Mouse (Mus musculus) adrenal gland (tissue): ENCODE measurements at regions not wholly inside any gene's neighbourhood (a gene's known extent, or its start where the extent isn't known, plus 50 kb on each side); places are given as distances from the start of the nearest gene placed in this dataset.

Source experiments
- intact Hi-C: fragments of 180-260 bp; cut with DNase I; formaldehyde crosslinking; loops from one replicate; pipeline ENCODE4 v1.15.1; 2025
- microRNA-seq, 2 experiments: library from miRNA; unstranded; fragments of <30 nt; microRNA quantifications; one replicate each; pipeline ENCODE4; 2019

- intact Hi-C loops = no loop called here
These were observed 91.0 kb upstream of the Zfhx3 start for GRCm38 (mm10) chr8:107851236-107852043.

GRCm38 (mm10) chr8:107859770-107860169 lies 82.7 kb upstream of the Zfhx3 start:
- intact Hi-C loops = no loop called here

GRCm38 (mm10) chr8:107860251-107860650 lies 82.2 kb upstream of the Zfhx3 start:
- intact Hi-C loops = no loop called here

GRCm38 (mm10) chr8:107864802-107865651 lies 77.4 kb upstream of the Zfhx3 start:
- intact Hi-C loops = no loop called here

DNA sequence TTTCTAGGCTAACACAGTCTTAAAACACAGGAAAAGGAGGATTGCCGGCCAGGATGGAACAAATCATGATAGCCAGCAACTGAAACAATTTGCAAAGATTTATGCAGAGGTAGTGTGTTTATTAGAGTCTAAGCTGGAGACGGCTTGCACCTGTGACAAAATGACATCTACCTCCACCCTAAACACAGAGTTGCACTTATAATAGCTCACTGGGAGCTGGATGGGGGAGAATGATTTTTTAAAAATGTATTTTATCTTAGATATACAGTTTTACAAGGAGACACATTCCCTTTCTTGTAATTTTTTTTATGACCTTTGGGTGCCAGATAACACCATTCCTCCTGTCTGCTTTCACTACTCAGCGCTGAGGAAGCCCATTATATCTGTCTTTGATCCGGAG lies 76.7 kb upstream of the Zfhx3 start:
- intact Hi-C loops = no loop called here

DNA sequence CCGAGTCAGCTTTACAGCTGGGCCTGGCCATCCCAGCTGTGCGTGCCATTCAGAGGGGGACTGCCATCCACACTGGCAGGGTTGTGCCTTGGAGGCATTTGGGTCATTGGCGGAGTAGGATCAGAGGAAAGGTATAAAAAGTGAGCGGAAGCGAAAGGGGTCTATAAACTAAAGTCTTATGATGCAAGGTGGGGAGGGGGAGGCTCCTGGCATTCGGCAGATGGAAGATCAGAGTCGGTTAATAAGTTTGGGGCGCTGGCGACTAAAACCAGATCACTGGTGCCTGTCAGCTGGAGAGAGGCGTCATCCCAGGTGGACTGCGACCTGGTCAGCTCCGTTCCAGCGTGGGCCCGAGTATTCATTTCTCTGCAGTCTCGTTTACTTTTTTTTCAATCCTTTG lies 70.7 kb upstream of the Zfhx3 start:
- intact Hi-C loops = no loop called here

DNA sequence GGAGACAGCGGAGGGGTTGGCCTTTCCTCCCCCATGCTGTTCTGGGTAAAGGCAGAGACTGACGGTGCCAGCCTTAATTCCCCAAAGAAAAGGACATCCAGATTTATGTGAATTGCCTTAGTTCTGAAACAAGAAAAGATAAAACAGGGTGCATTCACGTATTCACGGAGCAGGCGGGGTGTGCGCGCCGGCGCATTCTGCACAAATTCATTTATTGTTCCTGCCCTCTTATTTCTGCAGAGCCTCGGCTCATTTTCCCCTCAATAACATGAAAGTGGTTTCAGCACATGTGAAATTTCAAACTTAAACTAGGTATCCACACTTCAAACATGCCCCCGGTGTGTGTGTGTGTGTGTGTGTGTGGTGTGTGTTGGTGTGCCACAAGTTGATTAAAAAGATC lies 70.3 kb upstream of the Zfhx3 start:
- intact Hi-C loops = no loop called here

- intact Hi-C loops = no loop called here
These were observed 66.0 kb upstream of the Zfhx3 start for GRCm38 (mm10) chr8:107876455-107876854.

DNA sequence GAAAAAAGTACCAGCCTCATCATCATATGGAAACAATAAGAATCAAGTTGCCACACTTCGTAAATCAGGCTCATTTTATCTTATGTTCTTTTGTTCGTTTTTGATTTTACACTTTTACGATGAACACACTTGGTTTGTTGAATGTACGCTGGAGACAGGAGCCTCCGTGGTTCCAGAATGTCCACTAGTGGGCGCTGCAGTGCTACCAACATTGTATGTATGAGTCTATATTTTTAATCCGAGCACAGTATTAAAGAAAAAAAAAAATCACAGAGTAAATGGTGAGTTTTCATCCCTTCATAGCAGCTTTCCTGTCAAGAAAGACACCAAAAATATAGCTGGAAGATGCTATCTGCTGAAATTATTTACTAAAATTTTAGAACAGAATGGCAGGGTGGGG lies 60.6 kb upstream of the Zfhx3 start:
- intact Hi-C loops = loop anchor here (2.0 kb wide), 1 partner anchor 219 kb away; no protein-coding TSS in a partner anchor

- intact Hi-C loops = no loop called here
These were observed 56.9 kb upstream of the Zfhx3 start for GRCm38 (mm10) chr8:107885547-107885946.

DNA sequence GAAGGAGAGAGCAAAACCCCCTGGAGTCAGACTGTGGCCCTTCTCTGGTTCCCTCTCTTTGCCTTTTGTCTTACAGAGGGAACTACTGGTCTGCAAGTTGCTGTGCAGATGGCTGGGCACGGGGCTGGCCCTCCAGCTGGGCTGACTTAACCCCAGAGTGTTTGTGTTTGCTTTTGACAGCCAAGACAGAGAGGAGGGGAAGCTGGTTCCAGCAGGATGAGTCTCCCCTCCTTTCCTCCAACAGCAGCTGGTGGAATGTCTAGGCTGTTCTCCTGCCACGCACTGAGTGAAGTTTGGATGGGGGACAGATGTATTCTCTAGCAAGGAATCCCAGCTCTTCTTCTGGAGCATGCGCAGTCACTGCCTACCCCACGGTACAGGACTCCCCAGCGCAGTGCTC lies 56.5 kb upstream of the Zfhx3 start:
- intact Hi-C loops = no loop called here

GRCm38 (mm10) chr8:107886516-107887253 lies 55.8 kb upstream of the Zfhx3 start:
- intact Hi-C loops = no loop called here

GRCm38 (mm10) chr8:107887333-107887732 lies 55.1 kb upstream of the Zfhx3 start:
- intact Hi-C loops = no loop called here

- intact Hi-C loops = no loop called here
These were observed 51.5 kb upstream of the Zfhx3 start for GRCm38 (mm10) chr8:107890922-107891321.

Small RNAs in the stretch of these regions (microRNA-seq; reads per million reads assigned to microRNA genes)
- 0 reads per million in 2 experiments for gene Gm22825
- 0 reads per million in 2 experiments for gene Gm23646
